Mouse (Mus musculus) urinary bladder, postnatal 10 days (tissue): Measurements from ENCODE around the gene Crygc.

ENCODE experiments used
- DNase-seq: peaks from one replicate; pipeline ENCODE4 v3.0.0; 2022; ENCODE audit warnings: low spot score

Crygc gene

DNA sequence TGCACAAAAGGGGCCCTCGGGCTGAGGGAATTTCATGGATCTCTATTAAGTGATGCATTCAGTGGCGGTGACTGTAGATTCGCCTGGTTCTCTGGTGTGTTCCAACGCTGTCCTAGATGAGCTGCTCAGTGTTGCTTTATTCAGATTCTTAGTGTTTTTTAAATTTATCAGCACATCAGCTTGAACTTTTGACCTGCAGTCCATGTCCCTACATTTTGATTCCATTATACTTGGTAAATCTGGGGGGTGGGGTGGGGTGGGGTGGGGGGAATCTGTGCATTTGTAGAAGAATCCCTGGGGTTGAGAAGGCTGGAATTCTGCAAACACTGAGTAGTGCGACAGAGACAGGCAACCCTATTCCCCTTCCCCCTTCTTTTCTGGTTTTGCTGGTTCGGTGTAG, at the start of gene Crygc:
Gene Crygc, minus strand, starts transcription at position 101 of the 400 bp plus-strand sequence.
- no peak for DNase-seq

DNA sequence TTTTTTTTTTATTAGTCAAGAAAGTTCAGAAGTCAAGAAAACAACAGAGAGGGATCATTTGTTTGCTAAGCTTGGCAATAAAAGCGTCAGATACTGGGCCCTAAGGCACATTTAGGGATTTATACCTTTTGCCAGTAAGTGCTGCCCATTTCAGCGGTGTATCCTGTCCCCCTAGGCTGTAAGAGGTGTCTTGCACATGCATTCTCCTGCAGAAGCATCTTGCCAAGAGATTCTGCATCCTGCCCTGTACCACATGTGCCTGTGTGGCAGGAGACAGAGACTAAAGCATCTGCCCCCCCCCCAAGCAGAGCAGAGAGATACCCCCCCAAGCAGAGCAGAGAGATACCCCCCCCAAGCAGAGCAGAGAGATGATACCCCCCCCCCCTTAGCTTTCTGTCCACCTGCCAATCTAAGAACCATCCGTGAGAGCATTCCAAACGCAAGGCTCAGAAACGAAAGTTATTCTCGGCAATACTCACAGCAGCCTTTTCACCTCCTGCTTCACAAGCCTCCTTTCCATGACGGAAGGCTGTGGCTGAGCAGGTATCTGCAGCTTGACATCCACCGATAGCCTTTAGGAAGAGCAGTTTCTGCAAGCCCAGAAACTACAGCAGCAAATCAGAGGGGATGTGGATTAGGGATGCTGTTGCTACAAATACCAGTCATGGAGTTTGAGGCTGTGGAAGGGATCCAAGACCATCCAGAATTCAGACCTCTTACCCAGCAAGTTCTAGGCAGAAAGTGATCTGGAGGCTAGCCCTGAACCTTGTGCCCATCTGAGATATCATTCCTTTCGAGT, 49.3 kb upstream of the Crygc start, which contains the start of gene D630023F18Rik:
Gene D630023F18Rik, minus strand, starts transcription at position 641 of the 799 bp plus-strand sequence.
- no peak for DNase-seq

DNA sequence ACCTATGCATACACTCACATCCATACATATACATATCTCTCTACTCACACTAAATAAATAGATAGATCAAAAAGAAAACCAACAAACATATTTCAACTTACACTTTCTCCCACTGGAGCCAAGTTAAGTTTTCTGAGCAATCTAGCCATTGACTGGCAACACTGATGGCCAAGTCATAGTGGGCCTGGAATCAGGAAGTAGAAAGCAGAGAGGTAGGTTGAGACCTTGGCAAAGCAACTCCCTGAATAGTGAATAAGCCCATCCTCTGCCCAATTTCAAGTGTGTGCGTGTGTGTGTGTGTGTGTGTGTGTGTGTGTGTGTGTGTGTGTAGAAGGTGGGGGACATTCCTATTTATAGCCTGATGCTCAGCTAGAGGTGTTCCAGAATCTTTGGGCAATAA, 45.9 kb upstream of the Crygc start, which contains the start of gene Gm28845:
Gene Gm28845, minus strand, starts transcription at position 121 of the 400 bp plus-strand sequence.
- no peak for DNase-seq

DNA sequence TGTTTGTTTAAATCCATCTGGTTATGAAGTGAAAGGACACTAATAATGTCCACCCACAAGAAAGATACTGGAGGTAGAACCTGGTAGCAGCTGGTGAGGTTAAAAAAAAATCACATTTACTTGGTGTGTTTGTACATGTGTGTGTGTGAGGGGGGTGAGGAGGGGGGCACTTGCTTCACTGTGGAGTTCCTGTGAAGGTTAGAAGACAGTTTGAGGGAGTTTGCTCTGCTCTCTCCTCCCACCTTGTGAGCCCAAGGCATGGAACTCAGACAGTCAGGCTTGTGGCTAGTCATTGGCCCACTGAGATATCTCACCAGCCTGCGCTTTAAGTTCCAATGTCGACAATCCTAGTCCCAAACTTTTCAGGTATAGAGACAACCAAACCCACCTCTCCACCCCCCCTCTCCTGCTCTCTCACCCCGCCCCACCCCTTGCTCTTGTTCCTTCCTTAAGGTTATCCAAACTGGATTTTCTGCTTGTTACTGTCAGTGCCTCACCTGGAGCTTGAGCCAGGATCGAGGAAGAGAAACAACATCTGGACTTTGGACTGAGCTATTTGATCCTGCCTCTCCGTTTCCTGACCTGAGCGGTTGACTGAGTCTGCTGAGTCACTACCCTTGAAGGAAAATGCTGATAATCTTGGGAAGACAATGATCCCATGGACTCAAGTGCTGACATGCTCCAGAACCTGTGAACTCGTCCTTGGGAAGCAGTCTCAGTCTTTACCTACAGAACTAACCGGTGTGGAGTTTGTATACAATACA, 44.8 kb upstream of the Crygc start:
- DNase-seq: no peak

DNA sequence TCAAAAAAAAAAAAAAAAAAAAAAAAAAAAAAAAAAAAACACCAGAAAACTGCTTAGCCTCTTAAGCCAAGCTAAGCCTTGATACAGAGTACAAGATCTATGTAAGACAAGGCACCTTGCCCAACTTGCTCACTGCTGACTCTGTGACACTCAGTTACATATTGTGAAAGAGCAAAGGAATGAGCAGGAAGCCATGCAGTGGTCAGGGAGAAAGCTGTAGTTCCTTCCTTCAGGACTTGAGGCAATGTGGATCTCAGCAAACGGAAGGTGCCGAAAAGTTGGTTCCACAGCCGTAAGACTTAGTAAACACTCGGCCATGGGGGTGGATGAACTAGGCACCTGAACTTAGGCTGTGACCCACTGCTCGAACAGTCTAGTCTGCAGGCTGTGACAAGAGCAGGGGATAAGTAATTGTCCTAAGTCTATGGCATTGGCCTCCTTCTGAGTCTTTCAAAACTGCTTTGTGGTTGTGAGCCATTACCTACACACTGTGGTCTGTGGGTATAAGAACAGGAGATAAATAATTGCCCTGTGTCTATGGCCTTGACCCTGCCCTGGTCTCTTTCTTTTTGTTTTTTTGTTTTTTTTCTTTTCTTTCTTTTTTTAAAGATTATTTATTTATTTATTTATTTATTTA, 40.2 kb upstream of the Crygc start:
- DNase-seq: no peak

DNA sequence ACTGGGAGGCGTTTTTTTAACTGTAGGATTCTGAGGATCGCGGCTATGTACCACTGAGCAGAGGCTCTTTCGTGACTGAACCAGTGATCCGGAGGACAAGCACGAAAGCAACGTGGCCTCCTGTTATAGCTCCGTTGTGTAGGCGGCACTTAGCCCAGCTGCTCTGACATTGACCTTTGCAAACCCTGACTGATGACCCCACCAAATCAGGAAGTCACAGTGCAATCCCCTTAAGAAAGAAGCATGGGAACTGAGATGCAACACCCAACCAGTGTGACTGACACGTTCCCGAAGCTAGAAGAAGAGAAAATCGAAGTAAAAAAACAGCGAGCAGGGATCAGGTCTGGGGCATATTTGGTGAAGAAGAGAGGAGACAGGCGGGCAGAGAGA, 39.3 kb upstream of the Crygc start:
- DNase-seq: no peak

DNA sequence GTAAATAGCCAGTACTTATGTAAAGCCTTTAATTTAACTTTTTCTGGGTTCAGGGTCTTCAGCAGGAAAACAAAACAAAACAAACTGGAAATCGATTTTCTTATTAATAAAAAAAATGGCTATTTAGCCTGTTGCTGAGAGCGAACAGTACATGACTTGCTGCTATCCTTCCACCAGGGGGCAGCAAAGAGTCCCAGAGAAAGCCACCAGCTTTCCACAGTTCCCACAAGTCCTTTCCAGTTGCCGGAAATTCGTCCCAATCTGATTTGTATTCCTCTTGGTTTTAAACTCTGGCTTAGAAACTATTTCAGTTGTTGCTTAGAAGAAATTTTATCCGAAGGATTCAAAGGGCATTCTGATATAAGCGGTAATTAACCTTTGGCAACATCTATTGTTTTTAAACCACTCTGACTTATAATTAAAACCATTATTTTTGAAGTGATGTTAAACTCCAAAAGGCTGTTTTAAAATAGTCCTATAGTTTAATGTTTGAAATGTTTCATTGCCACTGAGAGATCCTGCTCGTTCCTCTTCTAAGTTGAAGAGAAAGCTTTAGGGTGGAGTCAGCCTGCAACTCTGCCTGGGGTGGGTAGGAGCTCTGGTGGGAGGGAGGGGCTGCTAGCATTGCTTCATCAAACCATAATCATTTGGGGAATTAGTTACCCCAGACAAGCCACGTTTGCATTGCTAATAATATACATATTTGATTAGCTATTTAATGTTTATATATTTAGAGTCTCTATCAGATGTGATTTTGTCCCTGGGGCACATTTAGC, 38.7 kb upstream of the Crygc start:
- DNase-seq: peak; percentile 36

DNA sequence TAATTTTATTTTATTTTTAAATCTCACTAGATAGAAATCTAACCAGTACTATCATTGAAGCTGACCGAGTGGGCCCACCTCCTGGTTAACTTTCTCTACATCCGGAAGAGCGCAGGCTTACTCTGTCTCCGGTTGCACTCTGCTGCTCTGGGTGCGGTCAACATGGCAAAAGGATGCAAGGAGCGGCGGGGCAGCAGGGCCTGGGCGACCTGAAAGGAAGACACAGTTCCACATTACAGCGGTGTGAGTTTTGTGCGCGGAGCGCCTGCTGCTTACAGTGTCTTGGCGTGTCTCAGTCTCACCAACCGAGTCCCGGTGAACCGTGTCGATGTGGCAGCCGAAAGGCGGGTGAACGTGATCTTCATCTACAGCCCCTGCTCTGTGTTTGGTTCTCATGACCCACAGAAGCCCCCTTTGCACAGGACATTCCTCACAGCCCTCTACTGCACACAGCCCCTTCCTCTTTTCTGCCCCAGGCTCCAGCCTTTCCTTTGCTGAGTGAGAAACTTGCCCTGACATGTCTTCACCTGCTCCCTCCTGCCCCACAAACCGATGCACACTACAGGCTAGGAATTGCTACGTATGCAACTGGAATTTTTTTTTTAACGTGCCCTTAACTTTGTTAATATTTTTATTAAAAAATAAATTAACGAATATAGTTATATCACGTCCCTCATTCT, 36.4 kb upstream of the Crygc start:
- DNase-seq: no peak

DNA sequence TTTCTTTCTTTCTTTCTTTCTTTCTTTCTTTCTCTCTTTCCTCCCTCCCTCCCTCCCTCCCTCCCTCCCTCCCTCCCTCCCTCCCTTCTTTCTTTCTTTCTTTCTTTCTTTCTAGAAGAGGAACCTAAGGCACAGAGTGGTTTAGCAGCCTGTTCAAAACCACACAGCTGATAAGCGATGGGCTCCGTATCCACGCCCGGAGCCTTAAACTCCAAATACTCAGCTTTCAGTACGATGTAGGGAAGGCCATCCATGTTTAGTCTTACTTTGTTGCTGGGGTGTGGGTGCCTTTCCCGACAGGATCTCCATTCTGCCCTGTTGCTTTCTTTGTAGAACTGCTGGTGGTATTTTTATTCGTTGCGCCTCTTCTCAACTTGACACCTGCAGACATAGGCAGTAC, 35.7 kb upstream of the Crygc start:
- DNase-seq: no peak

DNA sequence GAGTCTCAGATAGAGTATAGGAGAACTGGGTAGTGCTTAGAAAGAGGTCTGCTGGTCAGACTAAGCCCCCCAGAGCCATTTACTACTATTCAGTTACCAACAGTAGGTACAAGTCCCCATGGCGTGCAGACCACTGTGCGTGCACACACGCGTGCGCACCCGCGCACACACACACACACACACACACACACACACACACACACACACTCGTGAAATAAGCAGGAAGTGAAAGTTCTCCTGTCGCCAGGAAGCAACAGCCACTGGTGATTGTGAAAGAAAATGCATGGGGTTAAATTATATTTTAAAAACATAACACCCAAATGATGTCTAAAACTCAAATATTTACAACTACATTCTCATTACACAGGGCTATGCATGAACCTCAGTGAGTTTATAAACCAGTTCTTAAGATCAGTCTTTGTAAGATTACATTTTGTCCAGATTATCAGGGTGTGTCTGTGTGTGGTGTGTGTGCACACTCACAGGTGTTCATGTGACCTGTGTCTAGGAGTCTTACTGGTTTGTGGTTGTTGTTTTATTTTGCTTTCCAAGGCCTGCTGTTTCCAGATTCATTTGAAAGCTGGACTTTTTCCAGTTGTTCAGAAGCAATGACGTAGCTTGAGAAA, 34.3 kb upstream of the Crygc start:
- no peak for DNase-seq

DNA sequence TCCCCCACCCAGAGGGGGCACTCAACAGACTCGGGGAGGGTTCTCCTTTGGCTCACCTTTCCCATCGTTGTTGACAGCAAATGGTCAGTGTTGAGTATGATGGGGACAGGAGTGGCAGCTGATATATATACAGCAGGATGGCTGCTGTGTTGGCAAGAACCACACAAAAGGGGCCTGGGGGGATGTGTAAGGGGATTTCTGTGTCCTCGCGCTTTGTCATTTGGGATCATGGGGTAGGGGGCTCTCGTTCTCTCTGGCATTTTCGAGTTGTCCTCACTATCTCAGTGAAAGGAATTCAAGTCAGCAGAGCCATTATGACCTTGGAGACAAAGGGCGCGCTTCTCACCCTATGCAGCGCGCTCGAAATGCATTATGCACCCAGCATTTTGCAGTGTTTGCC, 29.8 kb upstream of the Crygc start, which contains the start of gene Cryga:
Gene Cryga, minus strand, starts transcription at position 101 of the 400 bp plus-strand sequence.
- DNase-seq: no peak

DNA sequence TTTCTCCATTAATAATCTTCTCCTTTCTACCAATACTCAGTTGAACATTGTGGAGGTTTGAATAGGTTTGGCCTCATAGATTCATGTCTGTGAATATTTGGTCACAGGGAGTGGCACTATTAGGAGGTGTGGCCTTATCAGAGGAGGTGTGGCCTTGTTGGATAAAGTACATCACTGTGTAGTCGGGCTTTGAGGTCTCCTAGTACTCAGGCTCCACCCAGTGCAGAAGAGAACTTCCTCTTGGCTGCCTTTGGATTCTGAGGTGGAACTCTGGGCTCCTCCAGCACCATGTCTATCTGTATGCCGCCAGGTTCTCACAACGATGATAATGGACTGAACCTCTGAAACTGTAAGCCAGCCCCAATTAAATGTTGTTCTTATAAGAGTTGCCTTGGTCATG, 23.5 kb upstream of the Crygc start:
- DNase-seq: no peak

DNA sequence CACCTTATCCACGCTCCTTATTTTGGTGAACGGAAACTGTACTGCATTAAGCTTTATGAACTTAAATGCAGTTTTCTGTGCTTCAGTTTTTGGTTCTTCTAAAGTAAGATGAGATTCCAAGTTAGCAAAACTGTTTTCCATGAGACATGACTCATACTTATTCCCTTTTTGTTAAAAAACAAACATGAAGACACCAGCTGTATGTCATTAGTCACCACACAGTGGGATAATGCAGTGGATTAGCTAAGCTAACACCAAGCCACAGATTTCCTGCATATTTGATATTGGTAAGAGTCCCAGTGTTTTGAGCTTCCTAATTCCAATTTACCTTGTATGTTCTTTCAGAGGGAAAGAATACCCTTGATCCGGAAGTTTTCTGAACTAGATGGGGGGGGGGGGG, 18.1 kb upstream of the Crygc start:
- no peak for DNase-seq

DNA sequence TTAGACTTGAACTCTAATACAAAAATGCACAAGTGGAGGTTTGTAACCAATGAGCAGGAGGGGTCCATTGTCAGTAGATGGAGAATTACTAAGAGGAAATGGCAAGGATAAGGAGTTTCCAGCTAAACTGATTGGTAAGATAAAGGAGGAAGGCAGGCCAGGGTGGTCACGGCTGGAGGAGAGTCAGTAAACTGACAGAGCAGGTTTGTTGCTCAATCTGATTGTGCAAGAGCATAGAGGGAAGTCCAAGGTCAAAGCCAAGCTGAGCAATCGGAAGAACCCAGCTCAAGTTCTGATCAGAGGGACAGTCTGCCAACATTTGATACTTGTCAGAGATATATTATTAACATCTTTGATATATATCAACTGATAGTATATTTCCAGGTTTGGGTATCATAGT, 16.9 kb upstream of the Crygc start:
- DNase-seq: no peak

DNA sequence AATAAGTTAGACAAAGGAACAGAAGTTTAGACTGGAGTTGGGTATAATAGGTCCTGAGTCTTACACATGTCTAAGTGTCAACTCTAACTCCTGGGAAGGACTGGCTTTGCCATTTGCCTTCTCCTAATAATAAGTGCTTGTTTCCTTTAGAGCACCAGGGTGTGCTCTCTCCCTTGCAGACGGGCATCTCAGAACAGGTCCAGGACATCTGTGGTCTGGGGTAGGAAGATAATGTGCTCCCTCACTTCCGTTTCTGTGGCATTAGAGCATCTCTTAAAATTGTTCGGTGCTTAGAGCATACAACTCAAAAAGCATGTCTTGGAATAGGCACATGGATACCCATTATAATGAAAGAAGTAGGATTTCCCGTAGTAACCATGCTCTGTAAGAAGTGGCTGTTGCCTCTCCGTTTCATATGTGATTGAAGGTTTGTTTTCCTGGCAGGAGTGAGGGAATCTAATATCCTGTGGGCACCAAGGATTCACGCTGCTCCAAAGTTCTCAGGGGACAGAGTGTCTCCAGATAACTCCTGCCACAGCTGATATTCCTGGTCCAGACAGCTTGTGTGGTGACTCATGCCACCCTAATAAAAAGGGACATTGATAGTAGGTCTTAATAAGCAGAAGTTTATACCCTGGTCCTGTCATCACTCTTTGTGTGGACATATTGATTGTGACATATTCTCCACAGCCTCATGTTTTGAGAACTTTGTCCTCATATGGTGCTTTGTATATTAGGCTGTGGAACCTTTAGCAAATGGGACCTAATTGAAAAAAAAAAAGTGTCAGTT, 15.3 kb upstream of the Crygc start:
- DNase-seq: no peak

DNA sequence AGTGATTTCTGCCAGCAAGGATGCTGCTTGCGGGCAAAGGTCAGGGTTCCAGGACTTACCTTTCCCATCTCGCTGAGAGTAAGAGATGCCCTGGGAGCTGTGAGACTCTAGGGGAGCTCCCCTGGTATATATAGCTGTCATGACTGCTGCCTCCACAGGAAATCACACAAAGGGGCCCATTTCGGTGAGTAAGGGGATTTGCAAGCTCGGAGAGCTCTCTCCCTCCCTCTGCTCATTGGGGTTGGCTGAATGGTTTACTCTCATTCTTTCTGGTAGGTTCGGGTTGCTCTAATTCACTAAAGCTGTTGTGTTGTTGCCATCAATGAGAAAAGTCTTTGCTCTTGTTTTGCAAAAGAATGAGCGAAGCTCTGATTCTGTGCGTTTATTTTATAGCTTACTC, 8.7 kb upstream of the Crygc start, which contains the start of gene Crygb:
Gene Crygb, minus strand, starts transcription at position 101 of the 400 bp plus-strand sequence.
- DNase-seq: no peak

DNA sequence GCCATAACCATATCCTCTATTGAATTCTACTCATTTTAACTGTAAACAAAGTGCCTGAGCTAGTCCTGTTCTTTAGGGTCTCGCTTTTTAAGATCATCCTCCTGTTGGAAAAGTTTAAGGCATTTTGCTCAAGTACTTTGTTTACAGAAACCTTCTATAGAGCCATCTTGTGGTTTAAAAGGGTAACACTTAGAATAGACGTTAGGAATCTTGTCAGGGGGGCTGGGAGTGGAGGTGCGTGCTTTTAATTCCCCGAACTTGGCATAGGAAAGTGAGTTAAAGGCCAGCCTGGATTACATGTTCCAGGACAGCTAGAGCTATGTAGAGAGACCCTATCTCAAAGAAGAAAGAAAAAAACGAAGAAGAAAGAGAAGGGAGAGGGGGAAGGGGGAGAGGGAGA, 2.1 kb upstream of the Crygc start:
- DNase-seq: no peak

DNA sequence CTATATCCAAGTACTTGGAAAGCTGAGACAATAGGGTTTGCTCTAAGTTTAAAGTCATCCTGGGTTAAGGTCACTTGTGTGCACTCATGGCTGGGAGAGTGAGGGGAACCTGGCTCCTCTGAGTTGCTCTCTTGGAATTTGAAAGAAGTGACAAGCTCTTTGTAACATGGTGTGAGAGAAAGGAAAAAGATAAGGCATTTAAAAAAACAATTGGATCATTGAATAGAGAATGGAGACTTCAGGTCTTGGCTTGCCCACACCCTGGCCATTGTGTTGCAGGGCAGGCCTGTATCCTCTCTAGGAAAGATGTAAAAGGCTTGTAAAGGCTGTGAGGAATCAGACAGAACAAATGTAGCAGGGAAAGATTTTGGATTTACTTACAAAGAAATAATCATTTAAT, 5.6 kb downstream of the Crygc start:
- no peak for DNase-seq

DNA sequence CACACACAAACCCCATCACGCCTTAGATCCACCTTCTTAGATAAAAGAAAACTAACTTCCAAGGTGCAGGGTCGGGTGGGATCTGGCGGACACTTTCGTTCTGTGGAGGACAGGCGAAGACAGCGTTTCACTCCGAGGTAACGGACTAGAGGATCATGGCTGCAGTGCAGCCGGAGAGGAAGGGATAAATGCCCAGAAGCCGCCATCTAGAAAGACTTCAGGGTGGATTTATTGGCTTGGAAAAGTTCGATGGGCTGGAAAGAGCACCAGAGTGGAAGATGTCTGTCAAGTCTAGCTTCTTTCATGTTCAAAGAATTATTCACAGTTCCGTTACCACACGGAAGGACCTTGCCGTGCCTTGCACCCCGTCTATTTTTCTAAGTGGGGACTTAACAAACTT, 9.3 kb downstream of the Crygc start:
- DNase-seq: no peak

DNA sequence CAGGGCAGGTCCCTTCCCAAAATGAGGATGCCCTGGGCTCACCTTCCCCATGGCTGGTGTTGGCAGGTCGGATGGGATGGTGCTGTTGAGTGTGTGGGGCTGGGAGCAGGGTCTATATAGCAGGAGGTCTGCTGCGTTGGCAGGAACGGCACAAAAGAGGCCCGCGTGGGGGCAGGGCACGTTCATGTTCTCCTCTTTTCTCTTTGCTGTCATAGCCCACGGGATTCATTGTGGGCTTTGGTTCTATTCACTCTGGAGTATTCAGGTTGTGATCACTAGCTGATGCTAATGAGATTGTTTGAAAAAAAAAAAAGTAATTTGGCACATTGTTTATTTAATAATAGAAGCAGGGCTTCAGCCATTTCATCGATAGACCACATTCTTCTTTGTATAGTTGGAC, 10.1 kb downstream of the Crygc start, which contains the start of gene Crygd:
Gene Crygd, minus strand, starts transcription at position 101 of the 400 bp plus-strand sequence.
- DNase-seq: no peak
